Mouse (Mus musculus): ENCODE measurements around the gene Abca4. TPM values are rescaled to one million over a fixed set of nuclear protein-coding genes. Genes with fewer than 3 reads are reported as not detected.

Abca4 gene
- polyA plus RNA-seq (2014; fragmentation: Illumina TruSeq; extraction: RNeasy Lipid Tissue Mini Kit (QIAGEN cat#74804); ENCODE audit: low read depth, low replicate concordance) = 5.4 TPM

GRCm38 (mm10) chr3:122043799-122044547 is at the start of gene Abca4:
Gene Abca4, plus strand, starts transcription at chr3:122044443.

Other genes starting within 250 kb of the Abca4 start
- gene Abcd3, start 229.1 kb upstream of the Abca4 start, polyA plus RNA-seq (2014; fragmentation: Illumina TruSeq; extraction: RNeasy Lipid Tissue Mini Kit (QIAGEN cat#74804); ENCODE audit: low read depth, low replicate concordance) = 98.0 TPM
- gene Arhgap29, start 91.9 kb upstream of the Abca4 start, polyA plus RNA-seq (2014; fragmentation: Illumina TruSeq; extraction: RNeasy Lipid Tissue Mini Kit (QIAGEN cat#74804); ENCODE audit: low read depth, low replicate concordance) = 60.1 TPM
- gene Gclm, start 201.1 kb downstream of the Abca4 start, polyA plus RNA-seq (2014; fragmentation: Illumina TruSeq; extraction: RNeasy Lipid Tissue Mini Kit (QIAGEN cat#74804); ENCODE audit: low read depth, low replicate concordance) = 46.0 TPM
- 30.2 TPM for gene Dnttip2, start 229.9 kb downstream of the Abca4 start, polyA plus RNA-seq (2014; fragmentation: Illumina TruSeq; extraction: RNeasy Lipid Tissue Mini Kit (QIAGEN cat#74804); ENCODE audit: low read depth, low replicate concordance)
- gene Bcar3, start 249.7 kb downstream of the Abca4 start, polyA plus RNA-seq (2014; fragmentation: Illumina TruSeq; extraction: RNeasy Lipid Tissue Mini Kit (QIAGEN cat#74804); ENCODE audit: low read depth, low replicate concordance) = 6.2 TPM

All from heart, adult 10 weeks (tissue).